Mouse (Mus musculus): Measurements from ENCODE around the gene Uri1. TPM values are rescaled to one million over a fixed set of nuclear protein-coding genes. Genes with fewer than 3 reads are reported as not detected.

The Uri1 gene
- polyA plus RNA-seq, 1 experiment = 13.4 TPM

DNA sequence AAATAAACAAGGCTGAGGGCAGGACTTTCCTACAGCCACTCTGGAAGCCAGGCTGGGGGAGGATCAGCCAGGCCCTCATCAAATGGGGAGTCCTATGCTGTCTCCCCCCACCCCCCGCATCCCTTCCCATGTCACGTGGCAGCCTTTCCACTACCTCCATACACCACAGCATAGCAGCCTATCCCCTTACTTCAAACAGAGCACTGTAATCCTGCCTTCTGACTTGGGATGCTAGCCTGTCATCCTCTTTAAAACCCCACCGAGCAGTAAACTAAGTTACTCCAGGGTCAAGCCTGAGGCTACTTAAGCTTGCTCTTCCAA, 111.6 kb downstream of the Uri1 start:
- H3K27me3 ChIP-seq (ENCODE audit: control insufficient read depth, insufficient read depth, insufficient read length) = peaks cover 7% of the 10 kb centered on the region
- no peak overlapping the region for H3ac ChIP-seq (ENCODE audit: control insufficient read depth, insufficient read length)
- H3K36me3 ChIP-seq (ENCODE audit: control insufficient read depth, insufficient read depth) = no peaks in the 10 kb centered on the region
- H3K4me3 ChIP-seq = no peak overlapping the region
- no peak overlapping the region for H3K4me2 ChIP-seq (ENCODE audit: low read depth)
- TF ChIP-seq MAX (IDR thresholded peaks at IDR 0.05; ENCODE audit: low read depth) = no peak
- TF ChIP-seq POLR2AphosphoS2 (IDR thresholded peaks at IDR 0.05; ENCODE audit: insufficient read length, low read depth) = no peak
- no peak for TF ChIP-seq TCF12 (IDR thresholded peaks at IDR 0.05; ENCODE audit: insufficient read depth, poor library complexity, severe bottlenecking)
- TF ChIP-seq MYOD1 (IDR thresholded peaks at IDR 0.05; ENCODE audit: control insufficient read depth in 1 of 3, insufficient read length in 2 of 3, low read depth in 2 of 3) = no peak
- TF ChIP-seq E2F4 (IDR thresholded peaks at IDR 0.05; ENCODE audit: insufficient read depth) = no peak
- TF ChIP-seq TCF3 (IDR thresholded peaks at IDR 0.05; ENCODE audit: insufficient read length, low read depth) = no peak
- TF ChIP-seq SRF (IDR thresholded peaks at IDR 0.05; ENCODE audit: control insufficient read depth, insufficient read length, low read depth) = no peak
- no peak for TF ChIP-seq POLR2A (IDR thresholded peaks at IDR 0.05; ENCODE audit: insufficient read length, low read depth)
- no peak for TF ChIP-seq REST (IDR thresholded peaks at IDR 0.05; ENCODE audit: insufficient read depth, insufficient read length)
- no peak for TF ChIP-seq USF1 (IDR thresholded peaks at IDR 0.05; ENCODE audit: low read depth)
- no peak for TF ChIP-seq MYOG (IDR thresholded peaks at IDR 0.05; ENCODE audit: control insufficient read depth in 1 of 3, insufficient read depth in 1 of 3, insufficient read length in 2 of 3, low read depth in 2 of 3)
- TF ChIP-seq CEBPB (IDR thresholded peaks at IDR 0.05; ENCODE audit: insufficient read depth, poor library complexity, severe bottlenecking) = no peak
- no peaks in the 10 kb centered on the region for H3K79me2 ChIP-seq (ENCODE audit: control insufficient read depth, insufficient read depth)

DNA sequence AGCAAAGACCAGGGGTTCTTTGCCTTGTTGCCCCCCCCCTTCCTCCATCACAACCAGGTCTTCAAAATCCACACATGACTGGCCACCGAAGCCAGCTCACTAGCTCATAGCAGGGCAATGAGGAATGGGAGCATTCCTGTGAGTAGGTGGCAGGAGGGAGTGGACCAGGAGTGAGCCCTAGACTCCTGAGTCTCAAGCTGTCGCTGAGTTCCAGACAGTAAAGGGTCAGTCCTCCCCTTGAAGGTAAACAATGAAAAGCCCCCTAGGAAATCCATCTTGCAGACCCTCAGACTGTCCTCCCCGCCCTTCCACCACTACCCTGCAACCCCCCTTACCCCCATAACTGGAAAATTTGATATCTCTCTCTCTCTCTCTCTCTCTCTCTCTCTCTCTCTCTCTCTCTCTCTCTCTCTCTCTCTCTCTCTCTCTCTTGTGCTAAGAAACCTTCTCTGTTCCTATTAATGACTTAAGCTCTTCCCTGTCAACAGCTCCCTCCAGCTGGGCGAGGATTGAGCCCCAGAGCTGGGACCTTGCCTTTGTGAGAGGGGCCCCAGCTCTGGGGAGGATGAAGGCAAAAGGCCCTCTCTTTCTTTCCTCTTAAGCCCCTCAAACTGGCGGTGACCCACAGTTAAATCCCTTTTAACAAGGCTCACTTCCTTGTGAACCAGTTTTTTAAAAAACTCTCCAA, 112.1 kb downstream of the Uri1 start:
- no peak overlapping the region for H3ac ChIP-seq (ENCODE audit: control insufficient read depth, insufficient read length)
- TF ChIP-seq MYOD1 (IDR thresholded peaks at IDR 0.05; ENCODE audit: control insufficient read depth in 1 of 3, insufficient read length in 2 of 3, low read depth in 2 of 3) = no peak
- no peak for TF ChIP-seq POLR2AphosphoS2 (IDR thresholded peaks at IDR 0.05; ENCODE audit: insufficient read length, low read depth)
- no peak for TF ChIP-seq MYOG (IDR thresholded peaks at IDR 0.05; ENCODE audit: control insufficient read depth in 1 of 3, insufficient read depth in 1 of 3, insufficient read length in 2 of 3, low read depth in 2 of 3)
- TF ChIP-seq CEBPB (IDR thresholded peaks at IDR 0.05; ENCODE audit: insufficient read depth, poor library complexity, severe bottlenecking) = no peak
- no peak for TF ChIP-seq SRF (IDR thresholded peaks at IDR 0.05; ENCODE audit: control insufficient read depth, insufficient read length, low read depth)
- no peak for TF ChIP-seq MAX (IDR thresholded peaks at IDR 0.05; ENCODE audit: low read depth)
- no peak for TF ChIP-seq POLR2A (IDR thresholded peaks at IDR 0.05; ENCODE audit: insufficient read length, low read depth)
- TF ChIP-seq E2F4 (IDR thresholded peaks at IDR 0.05; ENCODE audit: insufficient read depth) = no peak
- no peak for TF ChIP-seq TCF12 (IDR thresholded peaks at IDR 0.05; ENCODE audit: insufficient read depth, poor library complexity, severe bottlenecking)
- no peak for TF ChIP-seq USF1 (IDR thresholded peaks at IDR 0.05; ENCODE audit: low read depth)
- TF ChIP-seq TCF3 (IDR thresholded peaks at IDR 0.05; ENCODE audit: insufficient read length, low read depth) = no peak
- no peak for TF ChIP-seq REST (IDR thresholded peaks at IDR 0.05; ENCODE audit: insufficient read depth, insufficient read length)
- peaks cover 3% of the 10 kb centered on the region for H3K27me3 ChIP-seq (ENCODE audit: control insufficient read depth, insufficient read depth, insufficient read length)
- H3K79me2 ChIP-seq (ENCODE audit: control insufficient read depth, insufficient read depth) = no peaks in the 10 kb centered on the region
- H3K4me3 ChIP-seq = no peak overlapping the region
- H3K36me3 ChIP-seq (ENCODE audit: control insufficient read depth, insufficient read depth) = no peaks in the 10 kb centered on the region
- H3K4me2 ChIP-seq (ENCODE audit: low read depth) = no peak overlapping the region

DNA sequence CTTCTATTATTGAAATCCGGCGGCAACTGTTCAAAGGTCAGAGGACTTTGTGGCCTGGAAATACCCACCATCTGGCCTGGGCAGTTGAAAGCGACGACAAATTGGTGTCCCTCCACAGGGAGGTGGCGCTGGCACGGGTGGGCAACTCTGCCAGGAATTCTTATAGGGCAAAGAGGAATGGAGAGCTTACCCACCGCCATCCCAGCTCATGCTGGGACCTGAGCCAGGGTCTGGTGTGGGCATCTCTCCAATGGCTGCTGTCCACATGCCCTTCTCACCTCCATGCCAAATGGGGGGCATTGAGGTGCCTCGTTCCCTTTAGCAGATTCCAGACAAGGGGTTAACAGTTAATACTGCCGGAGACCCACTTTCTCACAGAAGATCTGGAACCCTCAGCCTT, 113.2 kb downstream of the Uri1 start:
- no peaks in the 10 kb centered on the region for H3K27me3 ChIP-seq (ENCODE audit: control insufficient read depth, insufficient read depth, insufficient read length)
- TF ChIP-seq MYOD1 (IDR thresholded peaks at IDR 0.05; ENCODE audit: control insufficient read depth in 1 of 3, insufficient read length in 2 of 3, low read depth in 2 of 3) (no peak), MYOG (IDR thresholded peaks at IDR 0.05; ENCODE audit: control insufficient read depth in 1 of 3, insufficient read depth in 1 of 3, insufficient read length in 2 of 3, low read depth in 2 of 3) (no peak), USF1 (IDR thresholded peaks at IDR 0.05; ENCODE audit: low read depth) (no peak), E2F4 (IDR thresholded peaks at IDR 0.05; ENCODE audit: insufficient read depth) (no peak), SRF (IDR thresholded peaks at IDR 0.05; ENCODE audit: control insufficient read depth, insufficient read length, low read depth) (no peak), POLR2A (IDR thresholded peaks at IDR 0.05; ENCODE audit: insufficient read length, low read depth) (no peak), CEBPB (IDR thresholded peaks at IDR 0.05; ENCODE audit: insufficient read depth, poor library complexity, severe bottlenecking) (no peak), TCF3 (IDR thresholded peaks at IDR 0.05; ENCODE audit: insufficient read length, low read depth) (no peak), REST (IDR thresholded peaks at IDR 0.05; ENCODE audit: insufficient read depth, insufficient read length) (no peak), POLR2AphosphoS2 (IDR thresholded peaks at IDR 0.05; ENCODE audit: insufficient read length, low read depth) (no peak), MAX (IDR thresholded peaks at IDR 0.05; ENCODE audit: low read depth) (no peak), TCF12 (IDR thresholded peaks at IDR 0.05; ENCODE audit: insufficient read depth, poor library complexity, severe bottlenecking) (no peak)
- H3K36me3 ChIP-seq (ENCODE audit: control insufficient read depth, insufficient read depth) = no peaks in the 10 kb centered on the region
- no peaks in the 10 kb centered on the region for H3K79me2 ChIP-seq (ENCODE audit: control insufficient read depth, insufficient read depth)
- no peak overlapping the region for H3ac ChIP-seq (ENCODE audit: control insufficient read depth, insufficient read length)
- no peak overlapping the region for H3K4me3 ChIP-seq
- no peak overlapping the region for H3K4me2 ChIP-seq (ENCODE audit: low read depth)

Other genes with a start within 250 kb of the Uri1 start
- not detected for gene Zfp536, start 249.9 kb downstream of the Uri1 start, polyA plus RNA-seq (2012; fragmentation: generic; extraction: Trizol)
- gene Ccne1, start 84.0 kb upstream of the Uri1 start, polyA plus RNA-seq (2012; fragmentation: generic; extraction: Trizol) = 7.4 TPM
- 5.1 TPM for gene 1600014C10Rik, start 159.7 kb upstream of the Uri1 start, polyA plus RNA-seq (2012; fragmentation: generic; extraction: Trizol)
- 3.0 TPM for gene Plekhf1, start 204.5 kb upstream of the Uri1 start, polyA plus RNA-seq (2012; fragmentation: generic; extraction: Trizol)
- 10.0 TPM for gene Pop4, start 247.9 kb upstream of the Uri1 start, polyA plus RNA-seq (2012; fragmentation: generic; extraction: Trizol)

All from myocyte (in vitro differentiated cells).